Mouse (Mus musculus) stomach, postnatal 0 days (tissue): ENCODE measurements around the gene Men1.

ENCODE experiments used
- CTCF ChIP-seq: IDR thresholded peaks from 2 replicates; pipeline ENCODE4 v1.5.1; 2016; ENCODE audit warnings: antibody characterized with exemption, low read depth, mild to moderate bottlenecking, moderate library complexity
- EP300 ChIP-seq: optimal IDR thresholded peaks from 2 replicates; pipeline ENCODE3; 2016; ENCODE audit warnings: antibody characterized with exemption

- TF ChIP-seq CTCF (no peak), EP300 (no peak)
Measured at GRCm38 (mm10) chr19:6299003-6299402, 35.8 kb upstream of the Men1 start.
